Mouse (Mus musculus) limb, embryonic 13.5 days (tissue): ENCODE measurements around the gene Tdrd12. TPM values are rescaled to one million over a fixed set of nuclear protein-coding genes. Genes with fewer than 3 reads are reported as not detected.
"Not testable (repeated sequence)": the region's sequence is repeated elsewhere in the genome, so short reads cannot be mapped to it uniquely, and the experiment has no call there.

Experiments used
- ATAC-seq: fragments of 200-750 bp; cut with Nextera tagmentation; 2 replicates; pipeline ENCODE4 v1.8.0; 2017; ENCODE audit warnings: low read depth, moderate number of reproducible peaks, moderate TSS enrichment; ENCODE audit not compliant: low FRiP score
- H3K27ac ChIP-seq: fragments of 300-500 bp; sonication (generic); 2 replicates; pipeline ENCODE4 v1.5.1; 2015; ENCODE audit warnings: inconsistent platforms, mild to moderate bottlenecking, moderate library complexity
- H3K27me3 ChIP-seq: fragments of 300-500 bp; sonication (generic); 2 replicates; pipeline ENCODE4 v1.6.1; 2015; ENCODE audit warnings: mild to moderate bottlenecking, inconsistent platforms
- H3K36me3 ChIP-seq: fragments of 300-500 bp; sonication (generic); 2 replicates; pipeline ENCODE4 v1.6.1; 2015; ENCODE audit warnings: inconsistent platforms, mild to moderate bottlenecking, moderate library complexity
- H3K4me1 ChIP-seq: fragments of 300-500 bp; sonication (generic); 2 replicates; pipeline ENCODE4 v1.6.1; 2015; ENCODE audit warnings: inconsistent platforms
- H3K4me2 ChIP-seq: fragments of 300-500 bp; sonication (generic); replicated peaks from 2 replicates; pipeline ENCODE4 v1.6.1; 2015; ENCODE audit warnings: inconsistent platforms, mild to moderate bottlenecking, moderate library complexity
- H3K4me3 ChIP-seq: fragments of 300-500 bp; sonication (generic); 2 replicates; pipeline ENCODE4 v1.5.1; 2015; ENCODE audit warnings: moderate library complexity, mild to moderate bottlenecking, inconsistent platforms
- H3K9ac ChIP-seq: fragments of 300-500 bp; sonication (generic); 2 replicates; pipeline ENCODE4 v1.6.1; 2015; ENCODE audit warnings: mild to moderate bottlenecking, inconsistent platforms
- H3K9me3 ChIP-seq: fragments of 300-500 bp; sonication (generic); 2 replicates; pipeline ENCODE4 v1.6.1; 2016; ENCODE audit warnings: inconsistent platforms
- WGBS: fragments of 180-500 bp; shearing (Covaris S2); methylation state at CpG from one replicate; pipeline ENCODE4 v1.1.7; 2015; 5-methylcytosine and 5-hydroxymethylcytosine counted together
- polyA plus RNA-seq: library from polyadenylated mRNA; unstranded; fragments of >200 nt; fragmentation: Nextera tagmentation; extraction: Ambion mirVana; gene quantifications from 2 replicates; pipeline ENCODE4 v1.2.1, GENCODE M21; 2015

Tdrd12 gene
- 0.56 and 0.57 TPM in 2 replicates for polyA plus RNA-seq

- Histone ChIP-seq H3K9me3 (no peaks in the 10 kb centered on the region), H3K36me3 (no peaks in the 10 kb centered on the region), H3K4me1 (no peaks in the 10 kb centered on the region), H3K4me3 (no peak within 1 kb of the TSS), H3K27me3 (no peaks in the 10 kb centered on the region), H3K27ac (no peak within 1 kb of the TSS), H3K4me2 (no peak within 1 kb of the TSS), H3K9ac (no peak within 1 kb of the TSS)
- no peak for ATAC-seq
- WGBS: 91% methylated on average over 17 of the region's 17 CpGs
Measured at GRCm38 (mm10) chr7:35537562-35537961, at the start of gene Tdrd12. TSS of gene Tdrd12 (minus strand) at chr7:35537745.

- Histone ChIP-seq H3K27ac (peak overlapping the region; percentile 88), H3K9me3 (no peaks in the 10 kb centered on the region; the same call in 1 of the 2 replicates), H3K36me3 (peaks cover 3% of the 10 kb centered on the region), H3K9ac (peak overlapping the region; percentile 92), H3K4me1 (peaks cover 56% of the 10 kb centered on the region), H3K27me3 (peaks cover 31% of the 10 kb centered on the region), H3K4me2 (peak overlapping the region; percentile 99), H3K4me3 (peak overlapping the region; percentile 88)
- 22% methylated on average over 15 of the region's 15 CpGs for WGBS
- no peak for ATAC-seq
Measured at GRCm38 (mm10) chr7:35586906-35587445, 49.4 kb upstream of the Tdrd12 start.

GRCm38 (mm10) chr7:35586055-35586905 is 48.7 kb upstream of the Tdrd12 start, which contains the start of gene Ankrd27:
TSS of gene Ankrd27 (plus strand) at chr7:35586244.
- Histone ChIP-seq H3K4me2 (peak within 1 kb of the TSS; percentile 99), H3K9ac (peak within 1 kb of the TSS; percentile 92), H3K4me3 (peak within 1 kb of the TSS; percentile 88), H3K9me3 (no peaks in the 10 kb centered on the region; the same call in 1 of the 2 replicates), H3K4me1 (peaks cover 49% of the 10 kb centered on the region), H3K27me3 (peaks cover 37% of the 10 kb centered on the region), H3K27ac (peak within 1 kb of the TSS; percentile 88), H3K36me3 (no peaks in the 10 kb centered on the region)
- ATAC-seq: peak; percentile 95
- under 1% methylated on average over 49 of the region's 49 CpGs for WGBS

- Histone ChIP-seq H3K4me1 (peaks cover 43% of the 10 kb centered on the region), H3K9ac (peak within 1 kb of the TSS; percentile 92), H3K27ac (peak within 1 kb of the TSS; percentile 88), H3K27me3 (peaks cover 37% of the 10 kb centered on the region), H3K4me3 (peak within 1 kb of the TSS; percentile 88), H3K4me2 (peak within 1 kb of the TSS; percentile 99), H3K36me3 (no peaks in the 10 kb centered on the region), H3K9me3 (no peaks in the 10 kb centered on the region; the same call in 1 of the 2 replicates)
- ATAC-seq: peak; percentile 74
- under 1% methylated on average over 45 of the region's 45 CpGs for WGBS
Measured at GRCm38 (mm10) chr7:35585191-35586054, 47.9 kb upstream of the Tdrd12 start, which contains the start of gene Rgs9bp. TSS of gene Rgs9bp (minus strand) at chr7:35585582.

- Histone ChIP-seq H3K4me1 (peaks cover 38% of the 10 kb centered on the region), H3K36me3 (no peaks in the 10 kb centered on the region), H3K27ac (no peak overlapping the region), H3K4me2 (peak overlapping the region; percentile 99), H3K9me3 (no peaks in the 10 kb centered on the region; the same call in 1 of the 2 replicates), H3K4me3 (peak overlapping the region; percentile 88), H3K27me3 (peaks cover 37% of the 10 kb centered on the region), H3K9ac (peak overlapping the region; percentile 68)
- no peak for ATAC-seq
- 0% methylated on average over 49 of the region's 50 CpGs for WGBS
Measured at GRCm38 (mm10) chr7:35584786-35585190, 47.2 kb upstream of the Tdrd12 start.

- no peaks in the 10 kb centered on the region for H3K36me3 ChIP-seq
- 4% methylated on average over 36 of the region's 36 CpGs for WGBS
- ATAC-seq: no peak
- peak overlapping the region; percentile 88 for H3K4me3 ChIP-seq
- H3K27me3 ChIP-seq: peaks cover 37% of the 10 kb centered on the region
- peak overlapping the region; percentile 99 for H3K4me2 ChIP-seq
- H3K9me3 ChIP-seq: no peaks in the 10 kb centered on the region; the same call in 1 of the 2 replicates
- peaks cover 33% of the 10 kb centered on the region for H3K4me1 ChIP-seq
- no peak overlapping the region for H3K27ac ChIP-seq
- peak overlapping the region; percentile 68 for H3K9ac ChIP-seq
Measured at GRCm38 (mm10) chr7:35584068-35584785, 46.7 kb upstream of the Tdrd12 start.

- Histone ChIP-seq H3K27ac (no peak overlapping the region), H3K9me3 (no peaks in the 10 kb centered on the region; the same call in 1 of the 2 replicates), H3K4me1 (peaks cover 27% of the 10 kb centered on the region), H3K27me3 (peaks cover 37% of the 10 kb centered on the region), H3K4me3 (peak overlapping the region; percentile 88), H3K36me3 (no peaks in the 10 kb centered on the region), H3K9ac (no peak overlapping the region), H3K4me2 (peak overlapping the region; percentile 99)
- ATAC-seq: no peak
- 15% methylated on average over 11 of the region's 11 CpGs for WGBS
Measured at GRCm38 (mm10) chr7:35583476-35584025, 46.0 kb upstream of the Tdrd12 start.

GRCm38 (mm10) chr7:35582719-35583118 is 45.2 kb upstream of the Tdrd12 start:
- WGBS: 65% methylated on average over 5 of the region's 5 CpGs
- no peak for ATAC-seq
- no peak overlapping the region for H3K4me3 ChIP-seq
- H3K27me3 ChIP-seq: peaks cover 37% of the 10 kb centered on the region
- H3K4me2 ChIP-seq: no peak overlapping the region
- no peak overlapping the region for H3K9ac ChIP-seq
- no peak overlapping the region for H3K27ac ChIP-seq
- no peaks in the 10 kb centered on the region for H3K36me3 ChIP-seq
- peaks cover 20% of the 10 kb centered on the region for H3K4me1 ChIP-seq
- no peaks in the 10 kb centered on the region; the same call in 1 of the 2 replicates for H3K9me3 ChIP-seq

- peaks cover 10% of the 10 kb centered on the region for H3K4me1 ChIP-seq
- no peak overlapping the region for H3K4me3 ChIP-seq
- no peak for ATAC-seq
- H3K4me2 ChIP-seq: no peak overlapping the region
- H3K36me3 ChIP-seq: no peaks in the 10 kb centered on the region
- 34% methylated on average over 4 of the region's 4 CpGs for WGBS
- H3K27me3 ChIP-seq: peaks cover 33% of the 10 kb centered on the region
- no peaks in the 10 kb centered on the region; the same call in 1 of the 2 replicates for H3K9me3 ChIP-seq
- H3K27ac ChIP-seq: no peak overlapping the region
- H3K9ac ChIP-seq: no peak overlapping the region
Measured at GRCm38 (mm10) chr7:35579849-35580248, 42.3 kb upstream of the Tdrd12 start.

GRCm38 (mm10) chr7:35570883-35571282 is 33.3 kb upstream of the Tdrd12 start:
- H3K36me3 ChIP-seq, H3K27me3 ChIP-seq, H3K9me3 ChIP-seq, H3K4me1 ChIP-seq, H3K4me2 ChIP-seq, H3K9ac ChIP-seq, ATAC-seq, H3K27ac ChIP-seq, H3K4me3 ChIP-seq: not testable (repeated sequence)
- 27% methylated on average over 6 of the region's 6 CpGs for WGBS

GRCm38 (mm10) chr7:35569724-35570123 is 32.2 kb upstream of the Tdrd12 start:
- WGBS: 89% methylated on average over 4 of the region's 4 CpGs
- not testable (repeated sequence) for H3K4me2 ChIP-seq, H3K4me1 ChIP-seq, H3K4me3 ChIP-seq, ATAC-seq, H3K9me3 ChIP-seq, H3K36me3 ChIP-seq, H3K9ac ChIP-seq, H3K27me3 ChIP-seq, H3K27ac ChIP-seq
